Mouse (Mus musculus): ENCODE measurements around the gene Gse1.

Gene Gse1

GRCm38 (mm10) chr8:120549321-120549921 lies 321.2 kb downstream of the Gse1 start:
- peak; percentile 81 for DNase-seq

GRCm38 (mm10) chr8:120549922-120550321 lies 321.7 kb downstream of the Gse1 start:
- peak; percentile 62 for DNase-seq

DNA sequence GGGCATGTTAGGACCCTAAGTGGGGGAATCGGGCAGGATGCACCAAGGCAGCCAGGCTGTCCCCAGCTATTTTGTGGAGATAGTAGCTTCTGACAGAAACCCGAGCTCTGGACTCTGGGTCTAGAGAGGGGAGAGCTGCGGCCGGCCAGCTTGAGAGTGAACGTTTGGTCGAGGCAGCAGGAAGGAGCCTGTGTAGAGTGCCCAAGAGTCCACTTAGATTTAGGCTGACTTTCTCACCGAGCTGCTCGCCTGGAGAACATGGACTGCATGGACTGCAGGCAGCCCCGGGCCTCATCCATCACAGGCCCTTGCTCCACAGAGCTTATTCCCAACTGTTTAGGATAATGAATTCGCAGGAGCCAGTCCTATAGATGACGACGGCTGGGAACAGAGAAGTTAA lies 322.2 kb downstream of the Gse1 start:
- no peak for DNase-seq

GRCm38 (mm10) chr8:120550937-120551676 lies 322.9 kb downstream of the Gse1 start:
- no peak for DNase-seq

- DNase-seq, result no peak
Observed at GRCm38 (mm10) chr8:120551677-120551980, 323.4 kb downstream of the Gse1 start.

DNA sequence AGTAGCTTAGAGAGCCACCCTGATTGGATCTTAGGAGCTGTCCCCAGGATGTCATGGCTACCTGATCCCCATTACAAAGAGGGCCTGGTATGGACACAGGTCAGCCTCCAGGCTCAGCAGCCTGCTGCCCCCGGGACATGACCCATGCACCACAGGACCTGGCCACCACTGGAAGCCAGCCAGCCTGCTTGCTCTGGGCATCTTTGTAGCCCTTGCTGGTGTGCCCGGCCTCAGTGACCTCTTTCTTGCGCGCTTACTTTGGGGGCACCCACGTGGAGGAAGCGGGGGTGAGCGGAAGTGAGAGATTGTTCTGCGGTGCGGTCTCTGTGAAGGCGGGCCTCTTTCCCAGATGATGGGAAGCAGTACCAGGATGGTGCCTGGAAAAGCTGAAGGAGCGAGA lies 324.3 kb downstream of the Gse1 start:
- DNase-seq, result no peak

DNA sequence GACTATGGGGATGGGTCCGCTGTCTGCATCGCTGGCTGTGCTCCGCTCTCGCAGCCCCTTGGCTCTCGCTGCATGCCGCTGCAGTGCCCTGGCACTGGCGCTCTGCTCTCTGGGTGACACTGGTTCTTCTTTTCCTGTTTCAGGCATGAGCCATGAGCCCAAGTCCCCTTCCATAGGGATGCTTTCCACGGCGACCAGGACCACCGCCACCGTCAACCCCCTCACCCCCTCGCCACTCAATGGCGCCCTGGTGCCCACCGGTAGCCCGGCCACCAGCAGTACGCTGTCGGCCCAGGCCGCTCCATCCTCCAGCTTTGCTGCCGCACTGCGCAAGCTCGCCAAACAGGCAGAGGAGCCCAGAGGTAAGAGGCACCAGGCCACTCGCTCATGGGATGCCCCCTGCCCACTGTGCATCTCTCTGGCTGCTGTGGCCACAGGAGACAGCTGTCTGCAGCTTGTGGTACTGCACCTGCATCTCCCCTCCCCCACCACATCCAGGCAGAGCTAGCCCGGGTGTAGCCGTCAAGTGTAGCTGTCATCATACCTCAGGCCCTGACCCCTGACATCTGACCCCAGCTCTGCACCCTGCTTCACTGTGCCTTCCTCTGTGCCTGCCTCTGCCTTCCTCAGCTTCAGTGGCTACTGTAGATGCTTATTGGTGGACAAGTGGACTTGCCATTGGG lies 325.3 kb downstream of the Gse1 start:
- no peak for DNase-seq

GRCm38 (mm10) chr8:120554466-120555039 lies 326.3 kb downstream of the Gse1 start:
- DNase-seq, result no peak

- no peak for DNase-seq
Observed at GRCm38 (mm10) chr8:120556198-120556892, 328.1 kb downstream of the Gse1 start.

DNA sequence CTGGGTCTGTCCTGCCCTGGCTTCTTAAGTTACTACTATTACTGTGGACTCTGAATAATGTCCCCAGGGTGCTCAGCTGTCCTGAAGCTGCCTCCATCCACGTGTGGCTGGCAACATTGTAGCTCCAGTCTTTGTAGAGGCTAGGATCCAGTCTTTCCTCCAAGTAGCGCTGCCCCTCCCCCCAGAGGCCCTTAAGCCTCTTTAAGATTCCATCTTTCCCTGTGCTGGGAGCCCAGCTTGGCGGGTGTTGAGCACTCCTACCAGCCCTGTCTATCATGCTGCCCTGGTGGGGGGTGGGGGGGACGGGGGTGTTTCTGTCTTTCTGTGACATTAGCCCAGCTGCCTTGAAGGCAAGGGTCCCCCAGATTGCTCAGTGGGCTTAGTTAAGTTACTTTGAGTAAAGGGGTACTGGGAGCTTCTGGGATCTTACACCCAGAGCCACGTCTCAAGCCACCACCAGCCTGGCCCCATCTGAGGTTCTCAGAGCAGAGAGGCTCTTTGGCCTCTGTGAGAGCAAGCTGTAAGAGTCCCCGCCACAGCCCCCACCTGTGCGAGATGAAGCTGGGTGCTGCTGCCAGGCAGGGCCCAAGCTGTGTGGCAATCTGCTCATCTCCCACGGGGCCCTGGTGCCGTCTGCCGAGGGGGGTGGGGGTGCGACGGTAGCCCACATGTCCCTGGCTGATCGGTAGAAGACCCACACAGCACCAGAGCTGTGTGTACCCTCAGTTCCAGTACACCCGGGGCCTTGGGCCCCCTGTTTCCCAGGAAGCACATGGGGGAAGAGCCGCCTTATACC lies 329.1 kb downstream of the Gse1 start:
- peak; percentile 69 for DNase-seq

- no peak for DNase-seq
Observed at GRCm38 (mm10) chr8:120558162-120558561, 329.9 kb downstream of the Gse1 start.

DNA sequence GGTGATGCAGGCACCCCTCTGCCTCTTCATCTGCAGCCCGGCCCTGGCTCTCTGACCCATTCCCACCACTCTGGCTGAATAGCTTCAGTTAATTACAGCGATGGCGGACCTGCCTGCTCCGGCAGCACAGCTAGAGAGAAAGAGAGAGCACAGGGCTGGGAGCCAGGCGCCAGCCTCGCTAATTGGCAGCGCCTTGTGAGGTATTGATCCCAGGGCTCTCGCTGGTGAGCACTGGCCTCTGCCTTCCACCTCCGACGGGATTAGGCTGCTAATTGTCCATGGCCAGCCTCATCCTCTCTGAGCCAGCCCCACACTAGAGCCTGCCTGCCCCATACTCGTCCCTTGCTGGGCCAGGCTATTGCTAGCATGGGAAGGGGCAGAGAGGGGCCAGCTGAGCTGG lies 331.4 kb downstream of the Gse1 start:
- peak; percentile 66 for DNase-seq

DNA sequence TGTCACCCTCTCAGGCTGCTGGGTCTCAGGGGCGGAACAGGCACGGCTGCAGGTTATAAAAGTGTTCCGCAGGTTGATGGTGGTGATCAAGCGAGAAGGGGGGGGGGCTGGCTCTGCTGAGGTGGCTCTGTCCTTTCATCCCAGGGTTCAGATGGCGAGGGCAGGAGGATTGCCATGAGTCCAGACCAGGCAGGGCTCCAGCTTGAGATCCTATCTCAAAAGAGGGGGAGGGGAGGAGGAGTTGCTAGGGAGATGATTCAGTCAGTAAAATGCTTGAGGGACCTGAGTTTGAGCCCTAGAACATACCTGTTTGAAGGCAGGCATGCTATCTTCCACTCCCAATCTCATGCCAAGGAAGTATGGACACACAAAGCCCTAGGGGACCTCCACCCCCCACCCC lies 332.3 kb downstream of the Gse1 start:
- no peak for DNase-seq

DNA sequence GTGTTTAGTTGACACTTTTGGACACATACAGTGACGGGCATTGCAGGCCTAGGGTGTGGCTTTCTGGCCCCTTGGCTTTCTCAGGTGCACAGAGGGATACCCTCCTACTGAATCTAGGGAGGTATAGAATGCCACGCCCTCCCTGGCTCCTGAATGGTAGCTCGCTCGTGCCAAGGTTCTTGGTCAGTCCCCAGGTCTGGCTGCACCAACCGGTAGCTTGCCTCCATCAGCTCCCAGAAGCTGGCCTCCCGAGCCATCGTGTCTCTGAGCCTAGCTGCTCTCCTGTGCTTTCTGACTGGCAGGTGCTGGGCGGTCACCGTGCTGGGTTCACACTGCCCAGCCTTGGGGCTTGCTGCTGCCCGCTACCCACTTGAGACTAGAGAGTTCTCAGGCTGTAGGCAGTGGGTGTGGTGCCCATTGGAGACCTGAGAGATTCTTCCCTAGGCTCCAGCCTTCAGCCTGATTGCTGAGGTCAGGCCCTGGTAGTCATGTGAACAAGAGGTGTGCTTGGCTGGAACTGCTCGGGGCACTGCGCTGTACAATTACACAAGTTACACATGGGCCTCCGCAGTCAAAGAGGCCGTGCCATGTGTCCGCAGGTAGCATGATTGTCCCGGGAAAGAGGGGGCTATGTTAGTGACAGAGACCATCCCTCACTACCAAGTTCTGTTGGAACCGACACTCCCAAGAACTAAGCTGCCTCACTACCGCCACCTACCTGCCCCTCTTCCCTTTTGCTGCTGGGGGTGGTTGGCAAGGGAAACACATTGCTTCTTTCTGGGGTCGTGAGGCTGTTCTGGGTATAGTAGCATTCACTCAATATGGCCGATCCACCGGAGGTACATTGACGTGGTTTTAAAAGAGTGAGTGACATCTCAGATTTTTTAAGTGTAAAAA lies 333.5 kb downstream of the Gse1 start:
- no peak for DNase-seq

DNA sequence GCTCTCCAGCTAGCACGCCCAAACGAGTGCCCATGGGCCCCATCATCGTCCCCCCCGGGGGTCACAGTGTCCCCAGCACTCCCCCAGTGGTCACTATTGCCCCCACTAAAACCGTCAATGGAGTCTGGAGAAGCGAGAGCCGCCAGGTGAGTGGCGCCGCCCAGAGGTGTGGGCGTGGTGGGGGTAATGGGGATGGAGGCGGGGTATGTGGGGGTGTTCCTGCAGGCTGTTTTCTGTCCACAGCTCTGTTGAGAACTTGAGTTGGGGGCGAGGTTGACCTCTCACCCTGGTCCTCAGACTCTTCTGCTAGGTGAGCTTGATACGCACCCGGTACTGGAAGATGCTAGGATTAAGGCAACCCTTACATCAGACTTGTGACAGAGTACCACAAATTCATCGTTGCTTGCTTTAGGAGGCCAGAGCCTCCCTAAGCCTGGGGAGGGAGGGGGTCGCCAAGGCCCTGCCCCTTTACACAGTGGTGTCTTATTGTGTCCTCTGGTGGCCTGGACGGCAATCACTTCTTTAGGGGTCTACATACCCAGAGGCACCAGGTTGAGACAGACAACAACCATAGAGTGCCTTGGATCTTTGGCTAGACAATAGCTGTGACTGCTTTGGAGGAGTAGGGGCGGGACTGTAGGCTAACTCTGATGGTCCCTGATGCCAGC lies 334.6 kb downstream of the Gse1 start:
- DNase-seq, result no peak

GRCm38 (mm10) chr8:120563348-120563724 lies 335.1 kb downstream of the Gse1 start:
- peak; percentile 74 for DNase-seq

DNA sequence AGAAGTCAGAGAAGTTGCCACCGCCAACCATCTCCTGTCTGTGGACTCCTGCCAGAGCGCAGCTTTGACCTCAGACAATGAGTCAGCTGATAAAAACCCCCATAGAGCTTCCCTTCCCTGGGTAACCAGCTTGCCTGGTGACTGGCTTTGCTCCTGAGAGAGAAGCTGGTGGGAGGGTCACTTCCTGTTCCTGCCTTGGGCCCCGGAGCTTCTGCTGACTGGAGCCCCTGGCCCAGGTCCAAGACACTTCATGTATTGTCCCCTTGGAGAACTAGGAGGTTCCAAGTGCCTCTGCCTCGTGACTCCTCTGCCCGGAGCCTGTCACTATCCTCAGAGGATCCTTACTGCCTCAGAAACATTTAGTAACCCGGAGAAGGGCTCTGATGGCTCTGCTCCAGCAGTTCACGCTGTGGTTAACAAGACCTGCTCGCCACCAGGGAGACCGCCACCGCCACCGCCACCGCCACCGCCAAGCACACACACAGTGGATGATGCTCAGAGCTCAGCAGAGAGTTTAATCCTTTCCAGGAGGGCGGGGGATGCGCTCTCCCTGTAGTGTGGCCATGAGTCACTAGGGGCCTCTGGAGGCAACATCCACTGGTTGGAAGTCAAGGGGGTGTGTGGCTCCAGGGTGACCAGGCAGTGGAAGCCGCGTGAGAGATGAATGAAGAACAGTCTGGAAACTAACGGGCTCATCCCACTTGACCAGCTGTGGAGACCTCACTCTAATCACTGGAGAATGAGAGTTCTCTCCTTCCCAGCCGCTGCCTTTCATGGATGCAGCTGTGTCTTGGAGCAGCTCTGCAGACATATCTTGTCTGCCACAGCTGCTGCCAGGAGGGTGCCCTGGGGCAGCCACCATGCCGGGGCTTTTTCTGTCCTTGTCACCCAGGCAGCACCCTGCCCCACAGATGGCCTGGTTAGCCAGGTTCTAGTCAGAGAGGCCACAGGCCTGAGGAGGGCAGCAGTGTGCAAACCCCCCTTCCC lies 335.9 kb downstream of the Gse1 start:
- peak; percentile 64 for DNase-seq

DNA sequence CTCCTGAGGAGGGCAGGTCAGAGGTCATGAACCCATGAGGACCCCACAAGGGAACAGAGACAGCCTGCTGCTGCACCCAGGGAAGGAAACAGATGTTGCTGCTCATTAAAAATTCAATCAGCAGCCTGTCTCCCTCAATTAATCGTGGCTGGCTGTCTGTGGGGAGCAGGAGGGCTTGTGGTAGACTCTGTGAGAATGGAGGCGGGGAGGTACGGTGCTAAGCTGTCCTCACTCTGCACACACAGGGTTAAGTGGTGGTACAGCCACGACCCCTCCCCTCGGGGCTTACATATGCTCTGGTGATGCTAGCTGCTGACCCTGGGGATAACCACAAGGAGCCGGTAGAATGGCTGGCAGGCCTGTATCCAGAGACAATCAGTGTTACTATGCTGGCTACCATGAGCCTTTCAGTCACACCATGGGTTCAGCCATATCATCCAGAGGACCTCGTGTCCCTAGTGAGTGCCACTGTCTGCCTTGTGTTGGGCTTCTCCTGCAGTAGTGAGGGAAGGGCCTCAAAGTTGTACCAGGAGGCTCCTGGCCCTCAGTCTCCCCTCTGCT lies 337.0 kb downstream of the Gse1 start:
- peak; percentile 68 for DNase-seq

DNA sequence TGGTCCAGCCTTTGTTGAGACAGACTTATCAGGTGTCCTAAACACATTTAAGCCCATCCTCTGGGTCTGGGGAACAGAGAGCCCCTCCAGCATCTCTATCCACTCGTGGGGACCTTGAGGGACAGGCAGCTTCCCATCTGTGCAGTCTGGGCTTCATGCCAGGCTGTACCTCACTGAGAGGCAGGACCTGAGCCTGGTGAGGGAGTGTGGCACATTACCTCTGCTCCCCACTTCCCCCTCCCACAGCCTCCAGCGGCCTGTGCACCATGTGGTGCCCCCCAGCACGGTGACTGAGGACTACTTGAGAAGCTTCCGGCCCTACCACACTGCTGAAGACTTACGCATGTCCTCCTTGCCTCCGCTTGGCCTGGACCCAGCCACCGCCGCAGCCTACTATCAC lies 338.4 kb downstream of the Gse1 start:
- no peak for DNase-seq

Data from embryo, embryonic 11 days (tissue).